Mouse (Mus musculus): ENCODE data around the gene Kctd11.

- TF ChIP-seq CTCF (IDR thresholded peaks at IDR 0.05; ENCODE audit: control insufficient read depth, insufficient read depth, low read length) (no peak), POLR2A (IDR thresholded peaks at IDR 0.05; ENCODE audit: borderline replicate concordance, control insufficient read depth, low read depth, low read length) (no peak)
Measured at GRCm38 (mm10) chr11:69867335-69867734, 13.9 kb downstream of the Kctd11 start.
